Mouse (Mus musculus): Measurements from ENCODE around the gene Gm48552.

Gm48552 gene

GRCm38 (mm10) chr10:81362336-81362949 is 26.4 kb upstream of the Gm48552 start:
- no peak for DNase-seq (ENCODE audit: low spot score)

GRCm38 (mm10) chr10:81363436-81364346 is 25.1 kb upstream of the Gm48552 start:
- DNase-seq (ENCODE audit: low spot score) = no peak

GRCm38 (mm10) chr10:81364666-81365065 is 24.1 kb upstream of the Gm48552 start:
- DNase-seq (ENCODE audit: low spot score) = no peak

- DNase-seq (ENCODE audit: low spot score) = no peak
Measured at GRCm38 (mm10) chr10:81365073-81365472, 23.7 kb upstream of the Gm48552 start.

GRCm38 (mm10) chr10:81365672-81366476 is 22.9 kb upstream of the Gm48552 start, which contains the start of gene 4930404N11Rik:
4930404N11Rik (minus strand) TSS chr10:81365816.
- DNase-seq (ENCODE audit: low spot score) = no peak

GRCm38 (mm10) chr10:81366477-81367206 is 22.2 kb upstream of the Gm48552 start:
- no peak for DNase-seq (ENCODE audit: low spot score)

- DNase-seq (ENCODE audit: low spot score) = no peak
Measured at GRCm38 (mm10) chr10:81367207-81367495, 21.7 kb upstream of the Gm48552 start.

GRCm38 (mm10) chr10:81375322-81375721 is 13.5 kb upstream of the Gm48552 start:
- DNase-seq (ENCODE audit: low spot score) = no peak

- no peak for DNase-seq (ENCODE audit: low spot score)
Measured at GRCm38 (mm10) chr10:81376561-81377361, 12.0 kb upstream of the Gm48552 start.

GRCm38 (mm10) chr10:81377362-81377664 is 11.5 kb upstream of the Gm48552 start:
- no peak for DNase-seq (ENCODE audit: low spot score)

GRCm38 (mm10) chr10:81377793-81378552 is 10.8 kb upstream of the Gm48552 start, which contains the start of gene Fzr1:
Fzr1 (minus strand) TSS chr10:81378516.
- no peak for DNase-seq (ENCODE audit: low spot score)

- DNase-seq (ENCODE audit: low spot score) = peak; percentile 100
Measured at GRCm38 (mm10) chr10:81378553-81379182, 10.1 kb upstream of the Gm48552 start.

GRCm38 (mm10) chr10:81379183-81379553 is 9.6 kb upstream of the Gm48552 start:
- DNase-seq (ENCODE audit: low spot score) = no peak

- no peak for DNase-seq (ENCODE audit: low spot score)
Measured at GRCm38 (mm10) chr10:81379809-81380378, 8.9 kb upstream of the Gm48552 start.

GRCm38 (mm10) chr10:81382039-81382438 is 6.8 kb upstream of the Gm48552 start:
- DNase-seq (ENCODE audit: low spot score) = peak; percentile 64

GRCm38 (mm10) chr10:81383802-81384604 is 4.8 kb upstream of the Gm48552 start, which contains the start of the genes Dohh and Gm48551:
Dohh (plus strand) TSS chr10:81384428.
Gm48551 (plus strand) TSS chr10:81384466.
- peak; percentile 99 for DNase-seq (ENCODE audit: low spot score)

GRCm38 (mm10) chr10:81384605-81384982 is 4.2 kb upstream of the Gm48552 start:
- DNase-seq (ENCODE audit: low spot score) = no peak

GRCm38 (mm10) chr10:81385603-81386306 is 3.0 kb upstream of the Gm48552 start:
- DNase-seq (ENCODE audit: low spot score) = no peak
